Mouse (Mus musculus) midbrain, postnatal 0 days (tissue): Measurements from ENCODE around the gene Rps6kb2. TPM values are rescaled to one million over a fixed set of nuclear protein-coding genes. Genes with fewer than 3 reads are reported as not detected.

Experiments
- ATAC-seq: fragments of 200-750 bp; cut with Nextera tagmentation; 2 replicates; pipeline ENCODE4 v1.8.0; 2017; ENCODE audit warnings: moderate number of reproducible peaks, mild to moderate bottlenecking, moderate TSS enrichment, moderate library complexity; ENCODE audit not compliant: low FRiP score
- DNase-seq: peaks from one replicate; pipeline ENCODE4 v3.0.0-alpha.2; 2015; ENCODE audit warnings: low spot score
- H3K27ac ChIP-seq: fragments of 300-500 bp; sonication (generic); 2 replicates; pipeline ENCODE4 v1.5.1; 2014; ENCODE audit warnings: low read depth, mild to moderate bottlenecking, low read length, mixed read lengths
- H3K27me3 ChIP-seq: fragments of 300-500 bp; sonication (generic); 2 replicates; pipeline ENCODE4 v1.6.1; 2014; ENCODE audit warnings: low read length, control low read depth, mixed read lengths; ENCODE audit not compliant: insufficient read depth
- H3K36me3 ChIP-seq: fragments of 300-500 bp; sonication (generic); 2 replicates; pipeline ENCODE4 v1.6.1; 2014; ENCODE audit warnings: low read length, control low read depth, mixed read lengths; ENCODE audit not compliant: insufficient read depth
- H3K4me1 ChIP-seq: fragments of 300-500 bp; sonication (generic); 2 replicates; pipeline ENCODE4 v1.6.1; 2014; ENCODE audit warnings: mild to moderate bottlenecking, control low read depth, antibody characterized with exemption, low read length, mixed read lengths; ENCODE audit not compliant: insufficient read depth
- H3K4me2 ChIP-seq: fragments of 300-500 bp; sonication (generic); 2 replicates; pipeline ENCODE4 v1.6.1; 2014; ENCODE audit warnings: low read depth, mild to moderate bottlenecking, low read length, mixed read lengths; ENCODE audit not compliant: poor library complexity, severe bottlenecking
- H3K4me3 ChIP-seq: fragments of 300-500 bp; sonication (generic); 2 replicates; pipeline ENCODE4 v1.5.1; 2014; ENCODE audit warnings: low read depth, mild to moderate bottlenecking, low read length, moderate library complexity
- H3K9ac ChIP-seq: fragments of 300-500 bp; sonication (generic); replicated peaks from 2 replicates; pipeline ENCODE4 v1.6.1; 2014; ENCODE audit warnings: mild to moderate bottlenecking, low read length, moderate library complexity, mixed read lengths; ENCODE audit not compliant: poor library complexity, severe bottlenecking
- H3K9me3 ChIP-seq: fragments of 300-500 bp; sonication (generic); 2 replicates; pipeline ENCODE4 v1.6.1; 2016; ENCODE audit warnings: low read length, control low read depth
- CTCF ChIP-seq: IDR thresholded peaks from 2 replicates; pipeline ENCODE4 v1.5.1; 2016; ENCODE audit warnings: antibody characterized with exemption, mild to moderate bottlenecking
- WGBS: fragments of 180-500 bp; shearing (Covaris S2); extraction: QIAGEN DNeasy Blood & Tissue Kit; methylation state at CpG from one replicate; pipeline ENCODE4 v1.1.7; 2014; 5-methylcytosine and 5-hydroxymethylcytosine counted together
- polyA plus RNA-seq: library from polyadenylated mRNA; unstranded; fragments of >200 nt; fragmentation: Nextera tagmentation; extraction: Ambion mirVana; gene quantifications from 2 replicates; pipeline ENCODE4 v1.2.1, GENCODE M21; 2015
- total RNA-seq: library from RNA; depleted of rRNA; stranded (reverse); fragments of >200 nt; gene quantifications from 2 replicates; pipeline ENCODE4 v1.2.3, GENCODE M21; 2014

Gene Rps6kb2
- total and polyA plus RNA-seq, 2 experiments from 2014 or later = 23.5 to 62.8 TPM

GRCm38 (mm10) chr19:4170723-4171392 is 7.7 kb upstream of the Rps6kb2 start:
- H3K9ac ChIP-seq = no peak overlapping the region
- no peaks in the 10 kb centered on the region for H3K9me3 ChIP-seq
- no peak for ATAC-seq
- H3K27me3 ChIP-seq = no peaks in the 10 kb centered on the region
- no peaks in the 10 kb centered on the region for H3K4me1 ChIP-seq
- 93% methylated on average over 10 of the region's 10 CpGs for WGBS
- H3K4me2 ChIP-seq = no peak overlapping the region
- no peaks in the 10 kb centered on the region for H3K36me3 ChIP-seq
- no peak overlapping the region for H3K27ac ChIP-seq
- 0 out of 2 replicates have a peak, but pooled peaks have one; percentile 5 for TF ChIP-seq CTCF
- H3K4me3 ChIP-seq = no peak overlapping the region
- no peak for DNase-seq

GRCm38 (mm10) chr19:4169810-4170209 is 6.7 kb upstream of the Rps6kb2 start:
- H3K27me3 ChIP-seq = no peaks in the 10 kb centered on the region
- 0 out of 2 replicates have a peak, but pooled peaks cover under 1% of the 10 kb centered on the region for H3K36me3 ChIP-seq
- H3K4me1 ChIP-seq = no peaks in the 10 kb centered on the region
- peak overlapping the region; percentile 41 for H3K4me3 ChIP-seq
- 7% methylated on average over 27 of the region's 27 CpGs for WGBS
- H3K4me2 ChIP-seq = peak overlapping the region; percentile 75
- peak overlapping the region; percentile 91 for H3K27ac ChIP-seq
- DNase-seq (no peak), ATAC-seq (peak; percentile 51)
- H3K9me3 ChIP-seq = no peaks in the 10 kb centered on the region
- TF ChIP-seq CTCF = no peak
- H3K9ac ChIP-seq = peak overlapping the region; percentile 80

GRCm38 (mm10) chr19:4169378-4169784 is 6.2 kb upstream of the Rps6kb2 start:
- WGBS = under 1% methylated on average over 32 of the region's 43 CpGs
- peak; percentile 98 for TF ChIP-seq CTCF
- H3K9ac ChIP-seq = peak overlapping the region; percentile 80
- 0 out of 2 replicates have a peak, but pooled peaks cover 3% of the 10 kb centered on the region for H3K36me3 ChIP-seq
- no peaks in the 10 kb centered on the region for H3K9me3 ChIP-seq
- H3K27me3 ChIP-seq = no peaks in the 10 kb centered on the region
- H3K27ac ChIP-seq = peak overlapping the region; percentile 91
- ATAC-seq = peak; percentile 93
- peak overlapping the region; percentile 41 for H3K4me3 ChIP-seq
- H3K4me2 ChIP-seq = peak overlapping the region; percentile 75
- no peaks in the 10 kb centered on the region for H3K4me1 ChIP-seq
- peak; percentile 99 for DNase-seq

GRCm38 (mm10) chr19:4166678-4167476 is 3.7 kb upstream of the Rps6kb2 start:
- Histone ChIP-seq H3K4me3 (no peak overlapping the region), H3K4me1 (peaks cover 6% of the 10 kb centered on the region; the same call in 1 of the 2 replicates), H3K27ac (no peak overlapping the region), H3K4me2 (no peak overlapping the region), H3K9ac (no peak overlapping the region), H3K36me3 (0 out of 2 replicates have a peak, but pooled peaks cover 3% of the 10 kb centered on the region), H3K27me3 (no peaks in the 10 kb centered on the region), H3K9me3 (no peaks in the 10 kb centered on the region)
- ATAC-seq (no peak), DNase-seq (no peak)
- 74% methylated on average over 9 of the region's 9 CpGs for WGBS
- TF ChIP-seq CTCF = no peak

GRCm38 (mm10) chr19:4164721-4165120 is 1.6 kb upstream of the Rps6kb2 start:
- no peak for TF ChIP-seq CTCF
- H3K4me1 ChIP-seq = peaks cover 6% of the 10 kb centered on the region; the same call in 1 of the 2 replicates
- 81% methylated on average over 2 of the region's 2 CpGs for WGBS
- no peak overlapping the region for H3K9ac ChIP-seq
- peaks cover 14% of the 10 kb centered on the region for H3K36me3 ChIP-seq
- H3K27ac ChIP-seq = no peak overlapping the region
- H3K4me3 ChIP-seq = no peak overlapping the region
- H3K4me2 ChIP-seq = no peak overlapping the region
- no peaks in the 10 kb centered on the region for H3K9me3 ChIP-seq
- no peaks in the 10 kb centered on the region for H3K27me3 ChIP-seq
- ATAC-seq (no peak), DNase-seq (no peak)

GRCm38 (mm10) chr19:4164100-4164499 is 946 bp upstream of the Rps6kb2 start:
- H3K9ac ChIP-seq = no peak overlapping the region
- H3K36me3 ChIP-seq = peaks cover 20% of the 10 kb centered on the region
- no peak overlapping the region for H3K4me2 ChIP-seq
- H3K27ac ChIP-seq = peak overlapping the region; percentile 71
- no peaks in the 10 kb centered on the region for H3K27me3 ChIP-seq
- TF ChIP-seq CTCF = no peak
- H3K4me1 ChIP-seq = peaks cover 6% of the 10 kb centered on the region; the same call in 1 of the 2 replicates
- DNase-seq (no peak), ATAC-seq (no peak)
- 91% methylated on average over 3 of the region's 3 CpGs for WGBS
- no peak overlapping the region for H3K4me3 ChIP-seq
- H3K9me3 ChIP-seq = no peaks in the 10 kb centered on the region
